Mouse (Mus musculus) myocyte (in vitro differentiated cells): Measurements from ENCODE around the gene Gm20388. TPM values are rescaled to one million over a fixed set of nuclear protein-coding genes. Genes with fewer than 3 reads are reported as not detected.

Experiments
- H3K27me3 ChIP-seq: one replicate; pipeline ENCODE4 v1.6.1; 2011; ENCODE audit not compliant: control insufficient read depth, insufficient read depth, insufficient read length
- H3K36me3 ChIP-seq: one replicate; pipeline ENCODE4 v1.6.1; 2011; ENCODE audit not compliant: control insufficient read depth, insufficient read depth
- H3K4me2 ChIP-seq: one replicate; pipeline ENCODE4 v1.6.1; 2011; ENCODE audit warnings: low read depth, control low read depth
- H3K4me3 ChIP-seq: one replicate; pipeline ENCODE4 v1.5.1; 2011; ENCODE audit warnings: mild to moderate bottlenecking, control low read depth, moderate library complexity
- H3K79me2 ChIP-seq: one replicate; pipeline ENCODE4 v1.6.1; 2011; ENCODE audit not compliant: control insufficient read depth, insufficient read depth
- H3ac ChIP-seq: one replicate; pipeline ENCODE4 v1.6.1; 2011; ENCODE audit not compliant: control insufficient read depth, insufficient read length
- CEBPB ChIP-seq: IDR thresholded peaks from 2 replicates; pipeline ENCODE4 v1.6.1; 2011; ENCODE audit warnings: mild to moderate bottlenecking, moderate library complexity; ENCODE audit not compliant: poor library complexity, insufficient read depth, severe bottlenecking
- E2F4 ChIP-seq: IDR thresholded peaks from one replicate; pipeline ENCODE4 v1.6.1; 2011; ENCODE audit warnings: mild to moderate bottlenecking, control low read depth, moderate library complexity; ENCODE audit not compliant: insufficient read depth
- MAX ChIP-seq: IDR thresholded peaks from one replicate; pipeline ENCODE4 v1.6.1; 2011; ENCODE audit warnings: low read depth, mild to moderate bottlenecking, control low read depth
- MYOD1 ChIP-seq, 3 experiments: IDR thresholded peaks; one replicate each; pipeline ENCODE4 v1.6.1; 2011; ENCODE audit warnings: control low read depth in 2 of 3, low read depth in 2 of 3, mild to moderate bottlenecking in 2 of 3, moderate library complexity in 1 of 3; ENCODE audit not compliant: insufficient read length in 2 of 3, control insufficient read depth in 1 of 3
- MYOG ChIP-seq, 3 experiments: IDR thresholded peaks; one replicate each; pipeline ENCODE4 v1.6.1; 2011; ENCODE audit warnings: control low read depth in 2 of 3, low read depth in 2 of 3, mild to moderate bottlenecking in 2 of 3; ENCODE audit not compliant: insufficient read length in 2 of 3, control insufficient read depth in 1 of 3, insufficient read depth in 1 of 3
- POLR2A ChIP-seq: IDR thresholded peaks from one replicate; pipeline ENCODE4 v1.6.1; 2011; ENCODE audit warnings: low read depth, mild to moderate bottlenecking, control low read depth, moderate library complexity; ENCODE audit not compliant: insufficient read length
- POLR2AphosphoS2 ChIP-seq: IDR thresholded peaks from one replicate; pipeline ENCODE4 v1.6.1; 2011; ENCODE audit warnings: low read depth, control low read depth; ENCODE audit not compliant: insufficient read length
- REST ChIP-seq: IDR thresholded peaks from one replicate; pipeline ENCODE4 v1.6.1; 2011; ENCODE audit warnings: mild to moderate bottlenecking, control low read depth, moderate library complexity; ENCODE audit not compliant: insufficient read depth, insufficient read length
- SRF ChIP-seq: IDR thresholded peaks from one replicate; pipeline ENCODE4 v1.6.1; 2011; ENCODE audit warnings: low read depth; ENCODE audit not compliant: control insufficient read depth, insufficient read length
- TCF12 ChIP-seq: IDR thresholded peaks from one replicate; pipeline ENCODE4 v1.6.1; 2011; ENCODE audit warnings: mild to moderate bottlenecking, control low read depth; ENCODE audit not compliant: poor library complexity, insufficient read depth, severe bottlenecking
- TCF3 ChIP-seq: IDR thresholded peaks from one replicate; pipeline ENCODE4 v1.6.1; 2011; ENCODE audit warnings: low read depth, control low read depth; ENCODE audit not compliant: insufficient read length
- USF1 ChIP-seq: IDR thresholded peaks from one replicate; pipeline ENCODE4 v1.6.1; 2011; ENCODE audit warnings: low read depth, mild to moderate bottlenecking, control low read depth, moderate library complexity
- polyA plus RNA-seq: library from polyadenylated mRNA; unstranded; fragments of >200 nt; fragmentation: generic; extraction: Trizol; gene quantifications from one replicate; pipeline ENCODE4 v1.2.1, GENCODE M21; 2012; ENCODE audit warnings: missing spikeins

Gene Gm20388
- polyA plus RNA-seq, 1 experiment = 15.3 TPM

DNA sequence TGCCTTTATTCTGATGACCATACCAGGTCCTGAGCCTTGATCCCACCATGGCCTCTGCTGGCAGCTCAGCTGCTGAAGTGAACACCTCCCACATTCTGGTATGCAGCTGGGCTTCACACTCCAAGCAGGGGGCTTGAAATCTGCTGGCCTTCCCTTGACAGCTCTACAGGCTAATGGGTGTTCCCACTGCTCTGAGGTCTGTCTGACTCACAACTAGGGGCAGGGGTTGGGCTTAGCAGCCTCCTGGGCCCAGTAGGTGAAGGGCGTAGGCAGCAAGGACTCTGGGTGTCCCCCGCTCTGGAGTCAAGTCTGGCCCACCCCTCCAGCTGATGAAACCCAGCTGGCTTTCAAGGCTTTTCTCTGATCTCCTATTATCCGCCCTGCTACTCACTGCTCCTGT, 1550.6 kb downstream of the Gm20388 start:
- TF ChIP-seq USF1 = no peak
- no peak for TF ChIP-seq E2F4
- H3K4me2 ChIP-seq = no peak overlapping the region
- no peak overlapping the region for H3K4me3 ChIP-seq
- no peaks in the 10 kb centered on the region for H3K27me3 ChIP-seq
- no peaks in the 10 kb centered on the region for H3K79me2 ChIP-seq
- H3K36me3 ChIP-seq = no peaks in the 10 kb centered on the region
- no peak overlapping the region for H3ac ChIP-seq

DNA sequence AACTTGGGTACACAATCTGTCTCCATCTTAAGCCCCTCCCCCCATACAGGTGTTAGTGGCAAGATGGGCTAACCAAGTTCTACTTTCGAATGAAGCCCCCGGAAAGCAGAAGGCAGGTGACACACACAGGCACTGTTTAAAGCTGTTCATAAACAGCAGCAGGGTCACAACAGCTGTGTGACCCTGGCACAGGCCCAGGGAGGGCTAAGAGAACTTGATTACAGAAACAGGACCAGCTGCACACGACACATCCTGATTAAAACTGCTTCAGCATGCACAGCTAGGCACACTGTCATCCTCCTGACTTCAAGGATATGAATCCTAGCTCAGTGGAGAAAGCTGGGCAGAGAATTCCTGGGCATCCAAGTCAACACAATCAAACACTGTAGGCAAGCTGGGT, 1551.5 kb downstream of the Gm20388 start:
- no peak overlapping the region for H3ac ChIP-seq
- TF ChIP-seq TCF3 = no peak
- no peak for TF ChIP-seq USF1
- no peak for TF ChIP-seq MAX
- TF ChIP-seq SRF = no peak
- TF ChIP-seq MYOG (IDR thresholded peaks at IDR 0.05; ENCODE audit: control insufficient read depth in 1 of 3, insufficient read depth in 1 of 3, insufficient read length in 2 of 3, low read depth in 2 of 3) = no peak
- TF ChIP-seq POLR2A = no peak
- no peak for TF ChIP-seq MYOD1 (IDR thresholded peaks at IDR 0.05; ENCODE audit: control insufficient read depth in 1 of 3, insufficient read length in 2 of 3, low read depth in 2 of 3)
- no peak for TF ChIP-seq REST
- TF ChIP-seq CEBPB = no peak
- no peak for TF ChIP-seq POLR2AphosphoS2
- TF ChIP-seq E2F4 = no peak
- no peak for TF ChIP-seq TCF12
- no peak overlapping the region for H3K4me2 ChIP-seq
- H3K27me3 ChIP-seq = no peaks in the 10 kb centered on the region
- no peak overlapping the region for H3K4me3 ChIP-seq
- H3K79me2 ChIP-seq = no peaks in the 10 kb centered on the region
- H3K36me3 ChIP-seq = no peaks in the 10 kb centered on the region

- H3ac ChIP-seq = no peak overlapping the region
- no peak overlapping the region for H3K4me3 ChIP-seq
- TF ChIP-seq MYOD1 (IDR thresholded peaks at IDR 0.05; ENCODE audit: control insufficient read depth in 1 of 3, insufficient read length in 2 of 3, low read depth in 2 of 3) (no peak), TCF12 (no peak), MYOG (IDR thresholded peaks at IDR 0.05; ENCODE audit: control insufficient read depth in 1 of 3, insufficient read depth in 1 of 3, insufficient read length in 2 of 3, low read depth in 2 of 3) (no peak), MAX (no peak), REST (no peak), E2F4 (no peak), CEBPB (no peak), SRF (no peak), POLR2A (no peak), POLR2AphosphoS2 (no peak), TCF3 (no peak), USF1 (no peak)
- H3K27me3 ChIP-seq = peaks cover 4% of the 10 kb centered on the region
- no peaks in the 10 kb centered on the region for H3K36me3 ChIP-seq
- H3K79me2 ChIP-seq = no peaks in the 10 kb centered on the region
- no peak overlapping the region for H3K4me2 ChIP-seq
These were observed 1557.7 kb downstream of the Gm20388 start for GRCm38 (mm10) chr8:121468083-121469071.

DNA sequence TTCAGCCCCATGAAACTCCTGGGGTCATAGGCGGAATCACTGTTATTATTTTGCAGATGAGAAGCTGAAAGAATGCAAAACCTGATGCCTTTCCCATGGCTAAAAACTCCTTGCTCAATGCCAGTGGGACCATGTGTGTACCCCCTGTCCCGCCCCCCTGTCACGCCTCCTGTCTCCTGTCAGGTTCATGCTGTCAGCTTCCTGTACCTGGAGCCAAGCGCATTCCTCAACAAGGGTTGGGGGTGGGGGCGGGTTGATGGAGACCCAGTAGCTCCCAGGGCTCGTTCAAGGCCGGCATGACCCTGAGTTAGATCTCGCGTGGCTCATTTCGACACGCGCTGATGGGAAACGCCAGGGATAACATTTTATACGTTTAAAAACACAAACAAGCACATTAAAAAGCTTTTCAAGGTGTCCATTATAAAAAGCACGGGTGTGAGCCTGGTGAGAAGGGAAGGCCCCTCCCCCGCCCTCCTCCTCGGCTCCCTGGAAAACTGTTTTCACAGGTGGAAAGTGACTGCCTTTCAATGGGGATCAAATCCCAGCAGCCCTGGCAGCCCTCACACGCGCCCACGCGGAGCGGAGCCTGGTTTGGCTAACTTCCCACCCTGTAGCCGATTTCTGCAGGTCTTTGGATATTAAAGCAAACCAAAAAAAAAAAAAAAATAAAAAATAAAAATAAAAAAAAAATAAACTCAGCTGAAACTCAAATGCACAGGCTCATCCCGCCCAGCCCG, 1563.7 kb downstream of the Gm20388 start:
- no peaks in the 10 kb centered on the region for H3K36me3 ChIP-seq
- H3K4me3 ChIP-seq = no peak overlapping the region
- no peaks in the 10 kb centered on the region for H3K27me3 ChIP-seq
- H3K79me2 ChIP-seq = no peaks in the 10 kb centered on the region
- no peak overlapping the region for H3ac ChIP-seq
- no peak for TF ChIP-seq E2F4
- no peak overlapping the region for H3K4me2 ChIP-seq

- TF ChIP-seq MAX (no peak), SRF (no peak), REST (no peak), CEBPB (no peak), POLR2AphosphoS2 (no peak), MYOG (IDR thresholded peaks at IDR 0.05; ENCODE audit: control insufficient read depth in 1 of 3, insufficient read depth in 1 of 3, insufficient read length in 2 of 3, low read depth in 2 of 3) (no peak), TCF3 (no peak), MYOD1 (IDR thresholded peaks at IDR 0.05; ENCODE audit: control insufficient read depth in 1 of 3, insufficient read length in 2 of 3, low read depth in 2 of 3) (no peak), E2F4 (no peak), USF1 (no peak), TCF12 (no peak)
- Histone ChIP-seq H3K4me3 (no peak overlapping the region), H3K79me2 (no peaks in the 10 kb centered on the region)
These were observed 1564.2 kb downstream of the Gm20388 start for GRCm38 (mm10) chr8:121474898-121475284.

More at GRCm38 (mm10) chr8:121474898-121475284, 1564.2 kb downstream of the Gm20388 start:
- Histone ChIP-seq H3K36me3 (no peaks in the 10 kb centered on the region), H3K4me2 (no peak overlapping the region), H3ac (no peak overlapping the region), H3K27me3 (no peaks in the 10 kb centered on the region)
